ENCODE assay signal across 8 mouse cellular contexts in the genomic region with DNA sequence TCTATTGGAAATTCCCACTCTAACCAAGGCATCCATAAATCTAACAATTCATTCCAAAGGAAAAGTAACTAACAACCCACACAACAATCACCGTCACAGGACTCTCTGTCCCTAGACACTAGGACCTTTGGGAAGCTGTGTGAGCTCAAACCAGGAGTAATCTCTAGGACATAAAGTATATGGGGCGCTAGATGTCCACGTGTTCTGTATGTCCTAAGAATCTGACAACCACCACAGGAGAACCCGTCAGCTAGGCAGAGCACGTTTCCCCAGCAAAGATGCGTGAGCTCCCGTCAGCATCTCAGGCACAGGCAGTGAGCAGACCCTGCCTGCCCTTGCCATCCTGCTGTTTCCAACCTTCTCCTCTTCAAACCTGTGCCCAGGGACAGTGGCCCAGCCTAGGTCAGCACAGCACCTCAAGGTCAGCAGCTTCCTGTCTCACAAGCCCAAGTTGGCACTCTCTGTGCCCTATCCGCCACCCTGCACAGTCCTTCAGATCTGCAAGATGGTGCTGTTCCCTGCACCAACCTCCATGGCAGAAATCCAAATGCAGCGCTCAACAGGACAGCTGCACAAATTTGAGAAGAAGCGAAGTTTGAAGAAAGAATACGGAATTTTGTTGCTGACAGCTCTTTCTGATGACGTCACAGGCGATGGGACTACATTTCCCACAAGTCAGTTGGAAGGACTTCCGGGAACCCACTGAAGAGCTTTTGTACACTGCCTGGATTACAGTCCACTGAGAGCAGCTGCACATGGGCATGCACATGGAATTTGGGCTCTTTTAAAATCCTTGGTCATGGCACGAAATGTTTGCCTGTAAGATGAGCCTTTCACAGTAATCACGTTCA. TPM values are rescaled to one million over a fixed set of nuclear protein-coding genes. Genes with fewer than 3 reads are reported as not detected.
A peak's percentile ranks its signal among the peaks of the same experiment; 100 is the strongest.
DNase-seq lines count a peak whose midpoint lies in the region; ATAC-seq lines count a peak whose summit lies in the region.

Zfp457 (minus strand) TSS at position 664 of the 851 bp plus-strand sequence.

- H3K4me3 ChIP-seq in forebrain, embryonic 14.5 days (ENCODE audit: low read depth, low read length) = peak within 1 kb of the TSS; percentile 65
- peak within 1 kb of the TSS; percentile 78 for H3K4me3 ChIP-seq in neural tube, embryonic 15.5 days (replicated peaks)

- H3K9ac ChIP-seq in forebrain, embryonic 14.5 days (ENCODE audit: low read length) = peak within 1 kb of the TSS; percentile 77
- peak within 1 kb of the TSS; percentile 91 for H3K9ac ChIP-seq in neural tube, embryonic 15.5 days (replicated peaks)

- intact Hi-C loops in heart, postnatal 14 days (cut with DNase I) = loop anchor here (10.0 kb wide), 2 partner anchors 181 to 419 kb away; partner anchors contain the start of genes Zfp65 and Zfp759

- H3K4me2 ChIP-seq in forebrain, embryonic 14.5 days (ENCODE audit: low read length) = peak within 1 kb of the TSS; percentile 63
- H3K4me2 ChIP-seq in neural tube, embryonic 15.5 days = peak within 1 kb of the TSS; percentile 93

- DNase-seq in ES-CJ7 (ENCODE audit: low read depth, low spot score) = peak; percentile 90
- peak; percentile 84 for DNase-seq in cerebellum, adult 11 months
- peak; percentile 98 for DNase-seq in forebrain, embryonic 14.5 days (ENCODE audit: low spot score)
- peak; percentile 79 to 92 for DNase-seq in heart, postnatal 14 days
- DNase-seq in layer of hippocampus, adult 11-12 months (ENCODE audit: low spot score) = peak; percentile 95
- DNase-seq in lung, adult 18-20 months = peak; percentile 90 to 92
- DNase-seq in testis, postnatal 14 days (ENCODE audit: low spot score) = peak; percentile 82

- 13% methylated on average over 16 of the region's 16 CpGs for WGBS in forebrain, embryonic 14.5 days
- WGBS in neural tube, embryonic 15.5 days = 6% methylated on average over 16 of the region's 16 CpGs

- no peak within 1 kb of the TSS for H3K27ac ChIP-seq in forebrain, embryonic 14.5 days (ENCODE audit: low read depth, low read length)
- peak within 1 kb of the TSS; percentile 75 for H3K27ac ChIP-seq in neural tube, embryonic 15.5 days (replicated peaks)

- peaks cover 2% of the 10 kb centered on the region; the same call in 1 of the 2 replicates for H3K4me1 ChIP-seq in forebrain, embryonic 14.5 days (ENCODE audit: control insufficient read depth, insufficient read depth, low read length)
- H3K4me1 ChIP-seq in neural tube, embryonic 15.5 days = peaks cover 11% of the 10 kb centered on the region

- H3K36me3 ChIP-seq in forebrain, embryonic 14.5 days (ENCODE audit: control insufficient read depth, insufficient read depth, low read length) = no peaks in the 10 kb centered on the region
- H3K36me3 ChIP-seq in neural tube, embryonic 15.5 days = no peaks in the 10 kb centered on the region

- H3K27me3 ChIP-seq in forebrain, embryonic 14.5 days (replicated peaks; ENCODE audit: control insufficient read depth, insufficient read depth, low read length) = no peaks in the 10 kb centered on the region
- H3K27me3 ChIP-seq in neural tube, embryonic 15.5 days (replicated peaks) = no peaks in the 10 kb centered on the region

- ATAC-seq in forebrain, embryonic 14.5 days = peak; percentile 100
- peak; percentile 99 for ATAC-seq in neural tube, embryonic 15.5 days (ENCODE audit: low FRiP score)

- no peaks in the 10 kb centered on the region for H3K9me3 ChIP-seq in forebrain, embryonic 14.5 days (replicated peaks; ENCODE audit: control insufficient read depth, low read length)
- no peaks in the 10 kb centered on the region for H3K9me3 ChIP-seq in neural tube, embryonic 15.5 days (replicated peaks)

RNA-seq across cellular contexts. Expression of gene Zfp457, which starts in this region (rescaled TPM):
- 0.34 and 1.1 TPM in 2 replicates for polyA plus RNA-seq in forebrain, embryonic 14.5 days (2014; fragmentation: Nextera tagmentation; extraction: Ambion mirVana)
- 1 to 10 TPM; 2.9 to 4.5 TPM for total RNA-seq in heart, postnatal 14 days (2021)
- polyA plus RNA-seq in neural tube, embryonic 15.5 days (2015; fragmentation: Nextera tagmentation; extraction: Ambion mirVana) = 1.7 and 2.0 TPM in 2 replicates
